Mouse (Mus musculus) erythroblast, embryonic 14.5 days (primary cell): ENCODE measurements at regions not wholly inside any gene's neighbourhood (a gene's known extent, or its start where the extent isn't known, plus 50 kb on each side); places are given as distances from the start of the nearest gene placed in this dataset.

Experiments
- H3K27me3 ChIP-seq: 2 replicates; pipeline ENCODE4 v1.6.1; 2012; ENCODE audit warnings: inconsistent platforms; ENCODE audit not compliant: control insufficient read depth
- H3K36me3 ChIP-seq: 2 replicates; pipeline ENCODE4 v1.6.1; 2012; ENCODE audit warnings: mild to moderate bottlenecking, inconsistent platforms; ENCODE audit not compliant: control insufficient read depth
- H3K4me1 ChIP-seq: 2 replicates; pipeline ENCODE4 v1.6.1; 2012; ENCODE audit warnings: inconsistent platforms; ENCODE audit not compliant: control insufficient read depth
- H3K4me3 ChIP-seq: replicated peaks from 2 replicates; pipeline ENCODE3; 2012; ENCODE audit warnings: moderate library complexity, mild to moderate bottlenecking, inconsistent platforms
- H3K9me3 ChIP-seq: 2 replicates; pipeline ENCODE4 v1.6.1; 2012; ENCODE audit warnings: low read length, inconsistent platforms, mixed read lengths; ENCODE audit not compliant: control insufficient read depth
- GATA1 ChIP-seq: IDR thresholded peaks from 2 replicates; pipeline ENCODE4 v1.6.1; 2012; ENCODE audit warnings: low read length, inconsistent platforms, mixed read lengths
- TAL1 ChIP-seq: IDR thresholded peaks from 3 replicates; pipeline ENCODE4 v1.6.1; 2012; ENCODE audit warnings: low read length, inconsistent platforms, mixed read lengths

DNA sequence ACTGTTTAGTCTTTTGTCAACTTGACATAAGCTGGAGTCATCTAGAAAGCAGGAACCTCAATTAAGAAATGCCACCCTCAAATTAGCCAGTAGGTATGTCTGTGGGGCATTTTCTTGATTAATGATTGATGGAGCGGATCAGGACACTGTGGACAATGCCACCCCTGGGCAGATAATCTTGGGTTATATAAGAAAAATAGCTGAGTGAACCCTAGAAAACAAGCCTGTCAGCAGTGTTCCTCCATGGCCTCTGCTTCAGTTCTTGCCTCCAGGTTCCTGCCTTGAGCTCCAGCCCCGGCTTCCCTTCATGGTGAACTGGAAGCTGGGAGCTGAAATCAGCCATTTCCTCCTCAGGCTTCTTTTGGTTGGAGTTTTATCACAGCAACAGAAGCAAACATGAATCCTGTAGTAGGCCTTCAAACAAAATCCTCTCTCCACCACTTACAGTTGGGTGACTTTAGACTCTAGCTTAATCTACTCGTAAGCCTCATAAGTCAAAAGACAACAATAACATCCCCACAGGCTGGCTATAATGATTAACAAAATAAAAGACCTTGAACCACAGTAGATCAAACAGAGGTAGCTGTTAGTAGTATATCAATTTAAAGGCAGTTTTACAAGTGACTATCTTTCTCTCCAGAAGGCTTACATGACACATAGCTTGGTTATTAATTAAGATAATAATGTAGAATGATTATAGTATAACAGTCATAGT, 61.1 kb upstream of the Usp24 start:
- TF ChIP-seq GATA1 (no peak), TAL1 (no peak)
- Histone ChIP-seq H3K36me3 (no peaks in the 10 kb centered on the region; the same call in 1 of the 2 replicates), H3K27me3 (no peaks in the 10 kb centered on the region), H3K4me1 (peaks cover 33% of the 10 kb centered on the region), H3K4me3 (no peak overlapping the region), H3K9me3 (0 out of 2 replicates have a peak, but pooled peaks cover 6% of the 10 kb centered on the region)

DNA sequence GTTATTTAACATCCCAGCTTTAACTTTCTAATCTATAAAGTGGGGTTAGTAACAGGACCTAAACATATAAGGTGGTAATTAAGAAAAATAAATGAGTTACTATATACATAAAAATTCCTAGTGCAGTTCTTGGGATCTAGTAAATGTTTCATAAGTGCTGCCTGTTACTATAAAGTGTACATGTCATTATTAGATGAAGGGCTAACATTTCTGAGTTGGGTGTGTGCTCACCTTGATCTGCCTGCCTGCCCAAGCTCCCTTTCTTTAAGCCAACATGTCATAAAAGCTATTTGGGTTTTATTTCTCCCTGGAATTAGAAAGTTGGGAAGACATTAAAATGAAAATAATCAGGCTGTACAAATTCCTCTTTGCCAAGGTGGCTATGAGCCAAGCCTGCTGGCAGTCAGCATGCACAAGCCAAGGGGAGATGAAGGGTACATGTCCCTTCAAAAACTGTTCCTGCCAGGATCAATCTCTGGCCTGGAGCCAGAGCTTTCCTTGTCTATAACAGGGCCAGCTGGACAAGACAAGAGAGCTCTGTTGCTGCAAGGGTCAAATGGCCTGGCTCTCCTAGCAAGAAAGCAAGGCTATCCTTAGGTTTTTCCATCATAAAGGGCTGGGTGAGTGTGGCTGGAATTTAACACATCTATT, 59.9 kb upstream of the Usp24 start:
- H3K27me3 ChIP-seq: no peaks in the 10 kb centered on the region
- H3K4me1 ChIP-seq: peaks cover 22% of the 10 kb centered on the region
- no peaks in the 10 kb centered on the region; the same call in 1 of the 2 replicates for H3K36me3 ChIP-seq
- no peak for TF ChIP-seq GATA1
- no peak for TF ChIP-seq TAL1
- 0 out of 2 replicates have a peak, but pooled peaks cover 6% of the 10 kb centered on the region for H3K9me3 ChIP-seq
- no peak overlapping the region for H3K4me3 ChIP-seq

DNA sequence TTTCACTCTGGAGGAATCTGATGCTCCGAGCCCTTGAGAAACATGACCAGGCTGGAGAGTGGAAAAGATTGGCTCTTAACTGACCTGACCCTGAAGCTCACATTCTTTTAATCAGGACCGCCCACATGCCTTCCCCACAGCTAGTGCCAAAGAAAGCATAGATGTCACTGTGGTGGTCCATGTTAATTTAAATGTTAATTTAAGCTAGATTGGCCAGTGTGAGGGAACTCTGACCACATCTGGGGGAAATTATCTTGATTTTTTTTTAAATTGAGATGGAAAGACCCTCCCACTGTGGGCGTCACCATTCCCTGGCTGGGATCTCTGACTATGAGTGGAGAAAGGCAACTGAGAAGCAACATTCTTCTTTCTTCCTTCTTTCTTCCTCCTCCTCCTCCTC, 54.6 kb upstream of the Usp24 start:
- no peak for TF ChIP-seq GATA1
- Histone ChIP-seq H3K4me3 (no peak overlapping the region), H3K4me1 (no peaks in the 10 kb centered on the region; the same call in 1 of the 2 replicates), H3K27me3 (peaks cover 2% of the 10 kb centered on the region; the same call in 1 of the 2 replicates), H3K9me3 (no peaks in the 10 kb centered on the region), H3K36me3 (no peaks in the 10 kb centered on the region)

DNA sequence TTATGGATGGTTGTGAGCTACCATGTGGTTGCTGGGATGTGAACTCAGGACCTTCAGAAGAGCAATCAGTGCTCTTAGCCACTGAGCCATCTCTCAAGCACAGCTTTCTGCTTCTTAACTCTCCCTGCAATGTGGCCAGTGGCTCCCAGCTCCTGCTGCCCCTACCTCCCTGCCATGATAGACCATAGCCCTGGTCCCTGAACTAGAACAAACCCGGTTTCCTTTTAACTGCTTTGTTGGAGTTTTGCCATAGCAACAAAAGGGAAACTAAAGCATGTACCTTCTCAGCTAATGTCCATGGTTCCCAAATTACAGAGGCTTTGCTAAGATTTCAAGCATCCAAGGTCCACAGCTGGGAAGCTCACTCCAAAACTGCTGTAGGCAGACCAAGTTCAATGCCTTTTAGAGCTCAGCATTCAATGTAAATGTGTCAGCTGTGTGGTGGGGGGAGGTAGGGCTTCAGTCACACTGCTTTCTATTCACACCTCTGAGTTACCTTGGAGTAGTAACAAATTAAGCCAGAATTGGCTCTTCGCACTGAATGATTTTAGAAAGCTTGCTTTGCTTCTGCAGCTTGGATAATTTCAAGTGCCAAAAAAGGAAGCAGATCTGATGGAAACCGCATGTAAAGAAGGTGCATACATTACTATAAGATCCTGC, 54.0 kb upstream of the Usp24 start:
- no peaks in the 10 kb centered on the region for H3K9me3 ChIP-seq
- H3K4me3 ChIP-seq: no peak overlapping the region
- H3K4me1 ChIP-seq: no peaks in the 10 kb centered on the region; the same call in 1 of the 2 replicates
- no peaks in the 10 kb centered on the region for H3K36me3 ChIP-seq
- TF ChIP-seq TAL1: no peak
- TF ChIP-seq GATA1: no peak
- H3K27me3 ChIP-seq: peaks cover 2% of the 10 kb centered on the region; the same call in 1 of the 2 replicates

DNA sequence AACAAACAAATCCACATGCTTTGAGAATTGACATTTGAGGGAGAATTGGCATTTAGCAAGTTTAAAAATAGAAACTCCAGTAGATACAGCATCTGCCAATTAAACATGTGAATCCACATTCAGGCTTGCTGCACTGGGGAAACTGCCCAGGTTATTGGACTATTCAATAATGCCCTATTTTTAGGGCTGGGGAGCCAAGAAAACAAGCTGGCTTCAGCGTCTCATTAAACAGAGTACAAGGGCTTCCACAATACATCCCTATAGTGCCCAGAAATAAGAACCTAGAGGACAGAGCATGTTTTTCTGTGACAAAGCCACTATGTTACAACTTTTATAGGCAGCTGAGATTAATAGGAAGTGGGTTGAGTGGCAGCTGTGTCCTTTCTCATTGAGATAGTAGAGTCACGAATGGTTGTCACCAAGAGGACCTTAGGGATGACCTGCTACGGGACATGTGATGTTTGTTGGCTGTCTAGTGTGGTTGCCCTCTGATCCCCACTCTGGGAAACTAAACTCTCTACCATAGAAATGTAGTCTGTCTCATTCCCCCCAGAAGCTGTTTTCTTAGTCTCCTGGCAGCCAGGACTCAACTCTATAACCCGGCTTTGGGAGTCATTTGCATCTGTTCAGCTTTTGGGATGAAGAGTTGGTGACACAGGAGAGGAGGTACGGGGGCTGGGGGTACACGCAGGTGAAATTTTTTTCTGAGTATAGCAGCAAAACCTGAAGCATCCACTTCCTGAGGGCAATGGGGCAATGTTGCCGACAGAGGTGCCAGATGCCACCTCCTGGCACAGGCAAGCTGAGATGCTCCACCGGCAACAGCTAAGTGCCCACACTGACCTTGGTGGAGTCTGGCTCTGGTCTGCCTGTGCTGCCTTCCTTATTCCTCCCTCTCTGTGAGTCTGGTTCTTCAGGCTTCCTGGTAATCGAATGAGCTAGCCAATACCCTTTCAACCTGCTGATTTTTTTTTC, 53.0 kb upstream of the Usp24 start:
- Histone ChIP-seq H3K4me1 (no peaks in the 10 kb centered on the region; the same call in 1 of the 2 replicates), H3K4me3 (no peak overlapping the region), H3K27me3 (peaks cover 2% of the 10 kb centered on the region; the same call in 1 of the 2 replicates), H3K36me3 (no peaks in the 10 kb centered on the region), H3K9me3 (no peaks in the 10 kb centered on the region)
- TF ChIP-seq GATA1 (no peak), TAL1 (no peak)
